Mouse (Mus musculus) CH12.LX (cell line): Measurements from ENCODE around the gene Ccdc188. TPM values are rescaled to one million over a fixed set of nuclear protein-coding genes. Genes with fewer than 3 reads are reported as not detected.

Source experiments
- DNase-seq: peaks from one replicate; pipeline ENCODE4 v3.0.0-alpha.2; 2013; ENCODE audit errors: extremely low read depth
- H3K27ac ChIP-seq: 2 replicates; pipeline ENCODE4 v1.5.1; 2012; ENCODE audit warnings: low read depth, mild to moderate bottlenecking, control low read depth, moderate library complexity; ENCODE audit not compliant: insufficient read depth
- H3K27me3 ChIP-seq: replicated peaks from 2 replicates; pipeline ENCODE3; 2012; ENCODE audit warnings: inconsistent platforms
- H3K36me3 ChIP-seq, 2 experiments: replicated peaks in 1 of 2; 2 replicates each; pipeline versions ENCODE3 to v1.6.1; 2012; ENCODE audit warnings: inconsistent platforms in 1 of 2, low read length in 1 of 2, mild to moderate bottlenecking in 1 of 2, mixed read lengths in 1 of 2, moderate library complexity in 1 of 2; ENCODE audit not compliant: control insufficient read depth in 1 of 2, insufficient read depth in 1 of 2
- H3K4me1 ChIP-seq, 2 experiments: 2 replicates each; pipeline ENCODE4 v1.6.1; 2012; ENCODE audit warnings: inconsistent platforms in 1 of 2, moderate library complexity in 1 of 2; ENCODE audit not compliant: insufficient read depth in 2 of 2, control insufficient read depth in 1 of 2
- H3K4me2 ChIP-seq: 2 replicates; pipeline ENCODE4 v1.6.1; 2012; ENCODE audit warnings: low read depth, mild to moderate bottlenecking, control low read depth; ENCODE audit not compliant: poor library complexity, insufficient read depth, severe bottlenecking
- H3K4me3 ChIP-seq, 3 experiments: fragments of 150-350 bp in 1 of 3; sonication (generic) in 1 of 3; replicated peaks in 1 of 3; 2 replicates each; pipeline versions ENCODE3 to v1.5.1; 2011 to 2012; ENCODE audit warnings: low read depth in 2 of 3, low read length in 2 of 3, mild to moderate bottlenecking in 2 of 3, moderate library complexity in 2 of 3, control low read depth in 1 of 3, improper control_type of control experiment in 1 of 3, inconsistent platforms in 1 of 3, mixed read lengths in 1 of 3; ENCODE audit not compliant: poor library complexity in 1 of 3
- H3K79me2 ChIP-seq: replicated peaks from 2 replicates; pipeline ENCODE4 v1.6.1; 2012; ENCODE audit warnings: mild to moderate bottlenecking, moderate library complexity; ENCODE audit not compliant: control insufficient read depth, poor library complexity, insufficient read depth, severe bottlenecking; ENCODE audit errors: extremely low read depth
- H3K9ac ChIP-seq: 2 replicates; pipeline ENCODE4 v1.6.1; 2012; ENCODE audit warnings: low read depth, mild to moderate bottlenecking, control low read depth, moderate library complexity; ENCODE audit not compliant: insufficient read depth
- H3K9me3 ChIP-seq: replicated peaks from 2 replicates; pipeline ENCODE3; 2012; ENCODE audit warnings: low read length, inconsistent platforms, mixed read lengths
- CHD1 ChIP-seq: IDR thresholded peaks from 2 replicates; pipeline ENCODE4 v1.6.1; 2012; ENCODE audit warnings: low read depth, low read length, improper control_type of control experiment, inconsistent platforms
- ETS1 ChIP-seq: conservative IDR thresholded peaks from 2 replicates; pipeline ENCODE4 v1.6.1; 2012; ENCODE audit warnings: low read depth, mild to moderate bottlenecking, inconsistent platforms, low read length, improper control_type of control experiment, moderate library complexity
- HCFC1 ChIP-seq: IDR thresholded peaks from 2 replicates; pipeline ENCODE4 v1.6.1; 2012; ENCODE audit warnings: low read depth, mild to moderate bottlenecking, inconsistent platforms, low read length, improper control_type of control experiment
- IRF4 ChIP-seq: IDR thresholded peaks from 2 replicates; pipeline ENCODE4 v1.6.1; 2014; ENCODE audit warnings: low read depth, mild to moderate bottlenecking, inconsistent platforms, low read length, improper control_type of control experiment
- JUN ChIP-seq: IDR thresholded peaks from 2 replicates; pipeline ENCODE4 v1.6.1; 2011; ENCODE audit warnings: low read depth, mild to moderate bottlenecking, low read length, improper control_type of control experiment, moderate library complexity; ENCODE audit not compliant: insufficient read depth
- JUND ChIP-seq: conservative IDR thresholded peaks from 2 replicates; pipeline ENCODE4 v1.6.1; 2011; ENCODE audit warnings: low read depth, low read length, improper control_type of control experiment
- KAT2A ChIP-seq: IDR thresholded peaks from 2 replicates; pipeline ENCODE4 v1.6.1; 2012; ENCODE audit warnings: low read length, improper control_type of control experiment, inconsistent platforms; ENCODE audit not compliant: insufficient replicate concordance
- MAFK ChIP-seq: IDR thresholded peaks from 2 replicates; pipeline ENCODE4 v1.6.1; 2011; ENCODE audit warnings: low read length, improper control_type of control experiment; ENCODE audit not compliant: insufficient replicate concordance
- MEF2A ChIP-seq: IDR thresholded peaks from 2 replicates; pipeline ENCODE4 v1.6.1; 2014; ENCODE audit warnings: low read depth, mild to moderate bottlenecking, inconsistent platforms, low read length, improper control_type of control experiment, borderline replicate concordance
- MYC ChIP-seq: IDR thresholded peaks from 2 replicates; pipeline ENCODE4 v1.6.1; 2011; ENCODE audit warnings: low read depth, mild to moderate bottlenecking, improper control_type of control experiment, low read length
- NELFE ChIP-seq: IDR thresholded peaks from 2 replicates; pipeline ENCODE4 v1.6.1; 2011; ENCODE audit warnings: low read depth, low read length, improper control_type of control experiment
- PAX5 ChIP-seq: IDR thresholded peaks from 2 replicates; pipeline ENCODE4 v1.6.1; 2012; ENCODE audit warnings: low read length, inconsistent platforms, mixed read lengths
- SIN3A ChIP-seq: IDR thresholded peaks from 2 replicates; pipeline ENCODE4 v1.6.1; 2012; ENCODE audit warnings: low read length, improper control_type of control experiment, inconsistent platforms
- SMC3 ChIP-seq: IDR thresholded peaks from 2 replicates; pipeline ENCODE4 v1.6.1; 2011; ENCODE audit warnings: low read depth, low read length, improper control_type of control experiment
- TBP ChIP-seq: conservative IDR thresholded peaks from 2 replicates; pipeline ENCODE4 v1.6.1; 2011; ENCODE audit warnings: low read depth, low read length, improper control_type of control experiment
- UBTF ChIP-seq: IDR thresholded peaks from 2 replicates; pipeline ENCODE4 v1.6.1; 2012; ENCODE audit warnings: low read depth, mild to moderate bottlenecking, inconsistent platforms, low read length, improper control_type of control experiment, moderate library complexity
- USF1 ChIP-seq: IDR thresholded peaks from 2 replicates; pipeline ENCODE4 v1.6.1; 2014; ENCODE audit warnings: low read depth, mild to moderate bottlenecking, inconsistent platforms, low read length, improper control_type of control experiment
- USF2 ChIP-seq: conservative IDR thresholded peaks from 2 replicates; pipeline ENCODE4 v1.6.1; 2011; ENCODE audit warnings: low read depth, low read length, improper control_type of control experiment
- ZKSCAN1 ChIP-seq: IDR thresholded peaks from 2 replicates; pipeline ENCODE4 v1.6.1; 2012; ENCODE audit warnings: low read depth, inconsistent platforms, low read length, improper control_type of control experiment, borderline replicate concordance
- ZMIZ1 ChIP-seq: IDR thresholded peaks from 2 replicates; pipeline ENCODE4 v1.6.1; 2012; ENCODE audit warnings: low read depth, mild to moderate bottlenecking, inconsistent platforms, low read length, improper control_type of control experiment
- dilution Hi-C: fragments of 300-500 bp; cut with MboI; formaldehyde crosslinking; loops from 2 replicates; pipeline ENCODE4 v1.14.3; 2020; ENCODE audit warnings: low sequenced_read_pairs; ENCODE audit not compliant: extremely low pct_unique_long_range_greater_than_20kb, extremely low pct_ligation_motif_present
- in situ Hi-C: fragments of 300-500 bp; cut with MboI; formaldehyde crosslinking; loops from 3 replicates; pipeline ENCODE4 v1.14.3; 2019; ENCODE audit warnings: low sequenced_read_pairs, low pct_ligation_motif_present, low pct_unique_long_range_greater_than_20kb, mixed read lengths
- polyA plus RNA-seq: library from polyadenylated mRNA; unstranded; fragments of >175 nt; gene quantifications from 2 replicates; pipeline ENCODE4 v1.2.1, GENCODE M21; 2012; ENCODE audit warnings: low read depth; ENCODE audit not compliant: insufficient read length
- total RNA-seq, 2 experiments: library from RNA; depleted of rRNA; stranded (reverse); fragments of 300-350 nt in 1 of 2; fragments of >200 nt in 1 of 2; gene quantifications; 2 replicates each; pipeline ENCODE4 v1.2.3; 2012 to 2014

Gene Ccdc188
- total and polyA plus RNA-seq, 3 experiments, result 0.30 TPM; not detected in 2

DNA sequence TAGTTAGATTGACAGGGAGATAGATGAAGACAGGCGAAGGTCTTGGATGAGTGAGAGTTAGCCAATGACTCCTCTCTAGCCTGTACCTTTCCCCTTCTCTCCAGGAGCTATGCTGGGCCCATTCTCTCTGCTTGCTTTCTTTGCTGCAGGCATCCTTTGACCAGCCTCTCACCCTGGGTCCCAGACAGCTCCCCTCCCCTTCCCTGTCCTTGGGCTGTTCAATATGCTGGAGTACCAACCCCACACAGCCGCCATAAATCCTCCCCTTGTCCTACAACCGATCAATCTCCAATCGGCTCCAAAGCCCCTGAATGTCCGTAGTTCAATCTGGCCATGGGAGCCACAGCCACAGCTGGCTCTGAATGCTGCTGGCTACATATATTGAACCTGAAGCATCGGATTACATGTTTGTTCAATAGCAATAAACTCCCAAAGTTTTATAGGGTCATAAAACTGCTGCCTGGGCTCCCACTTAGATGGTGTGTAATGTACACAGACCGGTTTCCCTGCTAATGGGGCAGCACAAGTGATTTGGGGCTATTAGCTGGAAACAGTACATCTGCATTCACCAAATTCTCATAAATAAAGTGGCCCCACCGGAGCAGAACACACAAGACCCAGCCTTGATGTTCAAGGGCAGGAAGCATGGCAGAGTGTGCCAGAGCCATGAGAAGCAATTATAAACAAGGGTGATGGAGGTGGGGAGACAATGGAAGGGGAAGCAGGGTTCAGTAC, 31.8 kb upstream of the Ccdc188 start:
- H3K4me2 ChIP-seq, result no peak overlapping the region
- DNase-seq, result no peak
- H3K36me3 ChIP-seq, result no peaks in the 10 kb centered on the region
- no peak overlapping the region for H3K9ac ChIP-seq
- peaks cover 93% of the 10 kb centered on the region for H3K27me3 ChIP-seq
- dilution Hi-C loops, result no loop called here
- TF ChIP-seq ZMIZ1, result no peak
- TF ChIP-seq IRF4, result no peak
- TF ChIP-seq KAT2A, result no peak
- TF ChIP-seq MYC, result no peak
- no peak for TF ChIP-seq ETS1
- no peak for TF ChIP-seq UBTF
- no peak for TF ChIP-seq ZKSCAN1
- no peak for TF ChIP-seq USF1
- TF ChIP-seq MEF2A, result no peak
- TF ChIP-seq PAX5, result no peak
- TF ChIP-seq USF2, result no peak
- no peak for TF ChIP-seq MAFK
- TF ChIP-seq SIN3A, result no peak
- TF ChIP-seq TBP, result no peak
- no peak for TF ChIP-seq SMC3
- TF ChIP-seq CHD1, result no peak
- TF ChIP-seq, all 38 proteins: peak for 0
- peaks cover 5% of the 10 kb centered on the region for H3K9me3 ChIP-seq
- H3K79me2 ChIP-seq, result no peaks in the 10 kb centered on the region
- no peak overlapping the region for H3K27ac ChIP-seq
- no peaks in the 10 kb centered on the region for H3K4me1 ChIP-seq
- in situ Hi-C loops, result no loop called here
- H3K4me3 ChIP-seq, result no peak overlapping the region

DNA sequence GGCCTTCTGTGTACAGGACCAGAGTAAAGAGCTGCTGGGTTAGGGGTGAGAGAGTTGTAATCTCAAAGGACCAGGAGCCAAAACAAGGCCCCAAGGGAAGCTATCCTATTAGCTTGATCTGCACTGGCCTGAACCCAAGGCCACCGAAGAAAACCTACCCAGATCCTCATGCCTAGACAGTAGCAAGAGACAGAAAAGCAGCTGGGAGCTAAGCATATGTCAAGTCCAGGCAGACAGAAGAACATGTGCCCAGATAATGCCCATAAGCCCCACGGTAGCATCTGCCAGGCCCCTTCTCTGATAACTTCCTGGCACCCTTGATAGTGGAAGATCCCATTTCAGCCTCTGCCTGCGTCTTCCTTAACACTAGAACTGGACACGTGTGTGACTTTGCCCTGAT, 30.9 kb upstream of the Ccdc188 start:
- in situ Hi-C loops, result no loop called here
- DNase-seq, result no peak
- dilution Hi-C loops, result no loop called here
- Histone ChIP-seq H3K27me3 (peaks cover 93% of the 10 kb centered on the region), H3K9ac (no peak overlapping the region), H3K4me3 (no peak overlapping the region), H3K79me2 (no peaks in the 10 kb centered on the region), H3K27ac (no peak overlapping the region), H3K9me3 (peaks cover 5% of the 10 kb centered on the region), H3K4me1 (no peaks in the 10 kb centered on the region), H3K36me3 (no peaks in the 10 kb centered on the region), H3K4me2 (no peak overlapping the region)
- TF ChIP-seq NELFE, result no peak
- no peak for TF ChIP-seq KAT2A
- no peak for TF ChIP-seq PAX5
- TF ChIP-seq JUN, result no peak
- no peak for TF ChIP-seq HCFC1
- TF ChIP-seq JUND, result no peak
- no peak for TF ChIP-seq UBTF
